Mouse (Mus musculus) ES-E14 (cell line): ENCODE data around the gene 5730480H06Rik. TPM values are rescaled to one million over a fixed set of nuclear protein-coding genes. Genes with fewer than 3 reads are reported as not detected.

Source experiments
- DNase-seq: peaks from one replicate; pipeline ENCODE4 v3.0.0-alpha.2; 2013; ENCODE audit warnings: low read depth, low spot score
- H3K27ac ChIP-seq: 2 replicates; pipeline ENCODE4 v1.5.1; 2012; ENCODE audit warnings: low read depth, mild to moderate bottlenecking, low read length, moderate library complexity, mixed read lengths; ENCODE audit not compliant: poor library complexity, insufficient read depth, severe bottlenecking
- H3K36me3 ChIP-seq: 2 replicates; pipeline ENCODE4 v1.6.1; 2012; ENCODE audit warnings: mild to moderate bottlenecking, low read length, moderate library complexity, mixed read lengths; ENCODE audit not compliant: control insufficient read depth, poor library complexity, insufficient read depth, severe bottlenecking
- H3K4me1 ChIP-seq, 2 experiments: fragments of 150-350 bp in 1 of 2; sonication (generic) in 1 of 2; 2 replicates each; pipeline ENCODE4 v1.6.1; 2012; ENCODE audit warnings: low read length in 2 of 2, mild to moderate bottlenecking in 1 of 2, mixed read lengths in 1 of 2; ENCODE audit not compliant: control insufficient read depth in 2 of 2, insufficient read depth in 2 of 2, poor library complexity in 1 of 2
- H3K4me3 ChIP-seq, 2 experiments: fragments of 150-350 bp in 1 of 2; sonication (generic) in 1 of 2; 2 replicates each; pipeline ENCODE4 v1.5.1; 2012; ENCODE audit warnings: low read length in 2 of 2, low read depth in 1 of 2, mild to moderate bottlenecking in 1 of 2, mixed read lengths in 1 of 2; ENCODE audit not compliant: insufficient read depth in 1 of 2, poor library complexity in 1 of 2, severe bottlenecking in 1 of 2
- H3K9ac ChIP-seq: 2 replicates; pipeline ENCODE4 v1.6.1; 2012; ENCODE audit warnings: low read depth, mild to moderate bottlenecking, low read length, mixed read lengths; ENCODE audit not compliant: poor library complexity, insufficient read depth, severe bottlenecking
- H3K9me3 ChIP-seq: fragments of 150-350 bp; sonication (generic); 2 replicates; pipeline ENCODE4 v1.6.1; 2012; ENCODE audit warnings: low read depth, mild to moderate bottlenecking, low read length; ENCODE audit not compliant: control insufficient read depth, insufficient read depth
- CHD2 ChIP-seq: IDR thresholded peaks from 2 replicates; pipeline ENCODE4 v1.6.1; 2014; ENCODE audit warnings: mild to moderate bottlenecking, low read depth, low read length, inconsistent platforms
- HCFC1 ChIP-seq: IDR thresholded peaks from 2 replicates; pipeline ENCODE4 v1.6.1; 2012; ENCODE audit warnings: low read length, inconsistent platforms, borderline replicate concordance; ENCODE audit not compliant: insufficient read depth
- MAFK ChIP-seq: IDR thresholded peaks from 2 replicates; pipeline ENCODE4 v1.6.1; 2014; ENCODE audit warnings: mild to moderate bottlenecking, low read depth, low read length, inconsistent platforms; ENCODE audit not compliant: insufficient read depth
- ZC3H11A ChIP-seq: IDR thresholded peaks from 2 replicates; pipeline ENCODE4 v1.6.1; 2012; ENCODE audit warnings: low read depth, mild to moderate bottlenecking, inconsistent platforms, low read length, borderline replicate concordance
- ZNF384 ChIP-seq: IDR thresholded peaks from 2 replicates; pipeline ENCODE4 v1.6.1; 2012; ENCODE audit warnings: low read depth, low read length, inconsistent platforms
- in situ Hi-C, 2 experiments: fragments of 600-800 bp; cut with MboI; formaldehyde crosslinking; loops; one replicate each; pipeline ENCODE4 v1.15.1; 2025; ENCODE audit warnings: low sequenced_read_pairs in 2 of 2, inconsistent platforms in 1 of 2; ENCODE audit not compliant: unreplicated experiment in 2 of 2
- total RNA-seq: library from RNA; depleted of rRNA; stranded (reverse); fragments of 300-350 nt; gene quantifications from 2 replicates; pipeline ENCODE4 v1.2.3, GENCODE M21; 2012; rRNA removed

The 5730480H06Rik gene
- 10.2 and 10.5 TPM in 2 replicates for total RNA-seq

- in situ Hi-C loops, result loop anchor here in 1 of 2 experiments (25.0 kb wide), 1 partner anchor 190 kb away; no protein-coding TSS in a partner anchor
- Histone ChIP-seq H3K27ac (no peak within 1 kb of the TSS), H3K4me1 (peaks cover 4 to 6% of the 10 kb centered on the region in 2 experiments; a peak in 3 of 4 replicates), H3K36me3 (no peaks in the 10 kb centered on the region), H3K4me3 (no peak within 1 kb of the TSS), H3K9ac (no peak within 1 kb of the TSS), H3K9me3 (no peaks in the 10 kb centered on the region)
- DNase-seq, result no peak
- TF ChIP-seq HCFC1 (no peak), ZNF384 (no peak), CHD2 (no peak), ZC3H11A (no peak), MAFK (no peak)
These were observed at the start of gene 5730480H06Rik for GRCm38 (mm10) chr5:48327652-48328051. Gene 5730480H06Rik (plus strand): TSS chr5:48327952.

DNA sequence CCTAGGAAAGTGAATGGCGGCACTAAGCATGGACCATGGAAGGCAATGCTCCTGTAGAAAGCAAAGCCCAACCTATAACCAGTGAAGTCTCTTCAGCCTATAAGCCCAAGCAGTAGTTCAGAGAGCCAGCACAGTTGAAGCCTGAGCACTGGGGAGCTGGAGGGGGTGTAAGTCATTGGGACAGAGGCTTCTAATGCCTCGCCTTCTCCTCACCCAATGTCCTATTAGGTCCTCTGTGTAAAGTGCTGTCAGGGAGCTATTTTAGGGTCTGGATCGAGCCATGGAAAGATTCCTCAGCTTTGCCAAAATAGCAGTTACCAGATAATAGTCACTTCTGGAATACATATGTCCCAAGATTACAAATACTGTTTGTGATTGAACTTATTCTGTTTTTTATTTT, 26.6 kb upstream of the 5730480H06Rik start:
- Histone ChIP-seq H3K4me3 (no peak overlapping the region), H3K9me3 (no peaks in the 10 kb centered on the region), H3K9ac (no peak overlapping the region), H3K27ac (no peak overlapping the region), H3K4me1 (no peaks in the 10 kb centered on the region), H3K36me3 (no peaks in the 10 kb centered on the region)
- in situ Hi-C loops, result no loop called here
- TF ChIP-seq HCFC1 (no peak), ZC3H11A (no peak), ZNF384 (no peak), CHD2 (no peak), MAFK (no peak)
- no peak for DNase-seq

DNA sequence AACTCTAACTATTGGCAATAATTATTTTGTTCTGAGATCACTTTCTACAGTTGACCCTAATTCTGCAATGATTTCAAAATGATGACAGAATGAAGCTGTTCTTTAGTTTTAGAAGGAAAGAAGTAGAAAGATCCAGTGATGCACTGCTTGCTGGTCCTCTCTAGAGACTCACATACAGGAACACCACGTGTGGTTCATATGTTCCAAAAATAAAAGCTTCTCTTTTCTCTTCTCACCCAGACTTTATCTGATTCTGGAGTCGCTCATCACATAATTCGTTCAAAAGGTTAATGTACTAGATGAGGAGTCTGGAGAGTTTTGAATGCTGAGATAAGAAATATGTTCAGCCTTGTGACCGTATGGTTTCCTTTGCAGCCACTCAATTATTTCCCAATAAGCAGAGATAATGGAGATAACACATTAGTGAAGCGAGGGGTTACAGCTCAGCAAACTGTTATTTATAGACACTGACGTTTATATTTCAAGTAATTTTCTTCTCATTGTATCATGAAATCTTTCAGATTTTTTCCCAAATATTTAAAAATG, 12.6 kb upstream of the 5730480H06Rik start:
- Histone ChIP-seq H3K36me3 (no peaks in the 10 kb centered on the region), H3K27ac (no peak overlapping the region), H3K4me3 (no peak overlapping the region), H3K9me3 (no peaks in the 10 kb centered on the region), H3K4me1 (no peaks in the 10 kb centered on the region), H3K9ac (no peak overlapping the region)
- in situ Hi-C loops, result no loop called here
- DNase-seq, result no peak
- no peak for TF ChIP-seq ZC3H11A
- no peak for TF ChIP-seq HCFC1
- TF ChIP-seq ZNF384, result no peak
- TF ChIP-seq MAFK, result no peak
- no peak for TF ChIP-seq CHD2

- no peak overlapping the region for H3K27ac ChIP-seq
- no peaks in the 10 kb centered on the region for H3K9me3 ChIP-seq
- in situ Hi-C loops, result no loop called here
- no peak for DNase-seq
- TF ChIP-seq HCFC1, result no peak
- no peak for TF ChIP-seq ZNF384
- no peak for TF ChIP-seq ZC3H11A
- TF ChIP-seq CHD2, result no peak
- no peak for TF ChIP-seq MAFK
- H3K4me1 ChIP-seq, result no peaks in the 10 kb centered on the region; a peak in 1 of 4 replicates
- no peaks in the 10 kb centered on the region for H3K36me3 ChIP-seq
- no peak overlapping the region for H3K9ac ChIP-seq
- H3K4me3 ChIP-seq, result no peak overlapping the region
These were observed 7.2 kb upstream of the 5730480H06Rik start for GRCm38 (mm10) chr5:48320597-48320996.

DNA sequence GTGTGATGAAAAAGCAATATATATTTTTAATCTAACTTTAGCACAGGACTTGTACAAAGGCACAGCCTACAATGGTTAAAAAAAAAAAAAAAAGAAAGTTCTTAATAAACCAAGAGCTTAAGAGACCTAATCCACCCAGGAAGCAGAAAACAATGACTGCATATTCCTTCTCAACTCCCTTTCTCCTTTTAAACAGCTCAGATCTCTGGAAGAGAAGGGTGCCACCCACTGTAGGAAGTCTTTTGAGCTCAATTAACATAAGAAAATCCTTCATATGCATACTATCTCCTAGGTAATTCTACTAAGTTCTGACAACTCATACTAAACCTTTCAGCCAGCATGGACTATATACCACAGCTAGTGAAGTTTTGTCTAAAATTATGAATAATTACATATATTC, 1.5 kb upstream of the 5730480H06Rik start:
- DNase-seq, result no peak
- Histone ChIP-seq H3K27ac (no peak overlapping the region), H3K9ac (no peak overlapping the region), H3K9me3 (no peaks in the 10 kb centered on the region), H3K4me3 (no peak overlapping the region), H3K36me3 (no peaks in the 10 kb centered on the region), H3K4me1 (peaks cover 2 to 6% of the 10 kb centered on the region in 2 experiments; a peak in 3 of 4 replicates)
- no peak for TF ChIP-seq MAFK
- TF ChIP-seq CHD2, result no peak
- TF ChIP-seq ZC3H11A, result no peak
- no peak for TF ChIP-seq ZNF384
- no peak for TF ChIP-seq HCFC1
- in situ Hi-C loops, result loop anchor here in 1 of 2 experiments (25.0 kb wide), 1 partner anchor 189 kb away; no protein-coding TSS in a partner anchor
